Mouse (Mus musculus) granulocyte monocyte progenitor cell, adult 5-6 weeks (primary cell): ENCODE results near the gene Bcar3. TPM values are rescaled to one million over a fixed set of nuclear protein-coding genes. Genes with fewer than 3 reads are reported as not detected.

Experiments
- ATAC-seq: replicated peaks from 2 replicates; pipeline ENCODE4 v1.8.0; 2016; ENCODE audit warnings: mild to moderate bottlenecking, moderate TSS enrichment, inconsistent platforms; ENCODE audit not compliant: poor library complexity, severe bottlenecking
- total RNA-seq, 2 experiments: library from RNA; stranded (forward) in 1 of 2; stranded (reverse) in 1 of 2; fragments of 200-712, 200-1000 nt in 1 of 2; fragments of >200 nt in 1 of 2; fragmentation: Nextera tagmentation in 1 of 2; gene quantifications; 2 replicates each; pipeline ENCODE4 v1.2.3; 2014 to 2017

The Bcar3 gene
- total RNA-seq, 2 experiments from 2014 or later: 0.77 TPM; not detected in 1

DNA sequence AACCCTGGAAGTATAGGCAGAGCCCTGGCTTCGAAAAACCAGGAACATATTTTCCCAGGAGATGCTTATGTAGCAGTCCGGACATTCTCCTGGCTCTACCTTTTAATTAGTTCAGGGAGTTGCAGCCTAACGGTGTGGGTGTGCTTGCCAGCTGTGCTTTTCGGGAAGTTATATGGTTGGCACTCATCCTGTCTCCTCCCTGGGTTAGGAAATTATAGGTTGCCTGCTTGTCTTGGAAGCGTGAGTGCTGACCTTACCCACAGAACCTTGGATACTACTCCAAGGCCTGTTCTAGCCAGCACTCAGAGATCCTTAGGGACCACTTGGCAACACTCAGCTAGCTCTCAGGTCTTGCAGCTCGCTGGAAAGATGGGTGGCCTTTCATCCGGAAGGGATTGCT, 40.0 kb downstream of the Bcar3 start:
- ATAC-seq: peak; percentile 45

DNA sequence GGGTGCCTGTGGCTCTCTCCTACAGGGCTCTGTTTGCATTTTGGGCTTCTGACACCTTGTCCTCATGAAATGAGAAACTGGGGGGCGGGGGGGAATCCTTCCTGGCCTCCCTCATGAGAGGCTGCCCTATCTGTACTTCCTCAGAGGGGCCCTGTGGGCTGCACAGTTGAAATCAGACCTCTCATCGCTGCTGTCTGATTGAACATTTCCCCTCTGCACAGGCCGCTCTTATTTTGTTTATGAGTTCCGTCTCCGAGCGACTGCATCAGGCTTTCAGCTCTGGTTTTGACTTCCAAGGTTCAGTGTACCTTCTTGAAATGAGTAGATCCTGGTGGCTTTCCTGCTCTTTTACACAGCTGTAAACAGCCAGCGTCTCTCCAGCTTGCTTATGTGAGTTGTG, 40.4 kb downstream of the Bcar3 start:
- ATAC-seq: peak; percentile 53

DNA sequence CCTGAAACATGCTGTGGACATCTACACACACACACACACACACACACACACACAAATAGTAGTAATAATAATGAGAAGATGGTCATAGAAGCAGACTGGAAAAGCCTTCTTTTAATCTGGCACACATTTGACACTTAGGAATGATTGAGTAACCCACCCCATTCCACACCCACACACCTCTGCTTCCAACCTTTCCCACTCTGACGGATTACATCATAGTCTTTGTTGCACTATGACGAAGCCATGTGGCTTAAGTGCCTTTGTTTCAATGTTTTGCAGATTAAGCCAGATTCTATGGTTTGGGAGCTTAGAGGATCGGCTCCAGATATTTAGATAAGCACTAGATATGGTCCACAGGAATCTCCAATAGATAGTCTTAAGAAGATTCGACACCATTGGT, 42.1 kb downstream of the Bcar3 start:
- no peak for ATAC-seq

DNA sequence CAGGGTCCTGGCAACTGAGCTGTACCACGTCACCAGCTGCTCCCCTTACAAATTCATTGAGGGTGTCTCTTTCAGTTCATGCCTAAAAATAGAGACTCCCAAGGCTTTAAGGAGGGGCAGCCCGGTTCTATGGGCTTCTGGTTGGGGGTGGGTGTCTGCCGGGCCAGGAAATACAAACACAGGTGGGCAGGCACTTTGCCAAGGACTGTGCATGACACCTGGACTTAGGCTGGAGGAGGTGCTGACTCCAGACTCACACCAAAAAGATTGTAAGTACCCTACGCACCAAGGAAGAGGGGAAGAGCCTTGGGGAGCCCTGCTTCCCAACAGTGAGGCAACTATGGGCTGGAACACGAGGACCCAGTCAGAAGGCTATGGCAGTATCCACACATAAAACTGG, 44.1 kb downstream of the Bcar3 start:
- ATAC-seq: no peak

DNA sequence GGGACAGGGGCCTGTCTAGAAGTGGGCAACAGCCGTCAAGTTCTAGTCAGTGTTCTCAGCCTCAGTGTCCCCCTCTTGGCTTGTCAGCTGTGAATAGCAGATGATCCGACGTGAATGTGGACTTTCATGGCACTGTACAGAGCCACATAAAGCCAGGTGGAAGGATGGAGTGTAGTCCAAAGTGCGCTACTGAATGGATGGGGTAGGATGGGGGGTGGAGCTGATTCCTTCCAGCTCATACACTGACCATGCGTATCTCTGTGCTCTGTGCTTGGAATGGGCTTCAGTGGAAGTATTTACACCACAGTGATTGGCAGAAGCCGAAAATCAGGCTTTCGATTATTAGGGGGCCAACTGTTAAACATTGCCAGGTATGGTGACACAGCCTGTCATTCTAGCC, 45.0 kb downstream of the Bcar3 start:
- ATAC-seq: no peak

DNA sequence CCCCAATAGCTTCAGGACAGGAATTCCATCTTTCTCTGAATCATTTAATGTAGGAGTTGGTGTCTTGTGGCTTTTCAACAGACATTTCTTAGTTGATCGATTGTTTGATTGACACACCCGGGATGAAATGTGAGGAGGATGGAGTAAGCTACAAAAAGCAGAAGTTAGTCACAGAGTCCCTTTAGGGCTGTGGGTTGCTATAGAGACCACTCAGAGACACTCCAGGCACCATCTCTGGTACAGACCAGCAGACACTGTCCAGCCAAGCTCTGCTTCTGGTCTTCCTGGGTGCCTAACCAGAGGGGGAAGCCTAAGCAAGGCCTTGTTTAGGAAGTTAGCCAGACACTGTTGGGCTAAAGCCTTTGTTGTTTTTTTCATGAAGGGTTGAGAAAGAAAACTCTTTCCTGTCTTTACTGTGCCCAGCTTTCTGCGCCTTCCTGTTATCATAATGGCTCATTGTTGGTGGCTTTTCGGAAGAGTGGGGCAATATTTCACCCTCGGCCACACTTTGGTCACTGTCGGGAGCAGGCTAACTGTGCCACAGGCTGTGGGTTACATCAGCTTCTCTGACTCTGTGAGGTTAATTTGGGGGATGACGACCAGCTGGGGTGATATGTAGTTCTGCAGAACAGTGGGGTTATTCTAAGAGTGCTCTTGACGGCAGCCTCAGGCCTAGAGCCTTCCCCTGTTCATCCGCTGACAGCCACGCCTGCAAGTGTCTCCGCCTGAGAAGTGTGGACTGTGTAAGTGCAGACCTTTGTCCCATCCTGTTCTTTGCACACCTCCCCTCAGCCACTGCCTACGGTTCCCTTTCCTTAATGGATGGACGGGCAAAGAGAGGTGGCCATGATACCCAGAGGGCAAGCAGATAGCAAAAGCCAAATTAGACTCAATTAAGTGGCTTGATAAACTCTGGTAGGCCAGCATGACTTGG, 46.5 kb downstream of the Bcar3 start:
- peak; percentile 96 for ATAC-seq

DNA sequence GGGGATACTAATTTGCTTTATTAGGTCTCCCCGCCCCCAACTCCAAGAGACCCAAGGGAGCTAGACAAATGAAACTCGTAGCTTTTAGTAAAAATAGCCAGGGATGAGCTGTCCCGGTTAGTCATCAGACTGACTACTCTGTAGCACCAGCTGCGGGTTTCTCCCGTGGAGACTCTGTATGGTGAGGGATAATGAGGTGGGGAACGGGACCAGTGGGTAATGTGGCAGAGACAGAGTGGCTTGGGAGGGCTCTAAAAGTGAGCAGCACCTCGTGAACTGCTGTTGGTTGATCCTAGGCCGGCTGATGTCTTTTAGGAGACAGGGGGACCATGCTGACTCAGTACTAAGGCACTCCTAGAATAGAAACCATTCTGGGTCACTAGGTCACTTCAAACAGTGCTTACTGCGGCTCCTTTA, 49.5 kb downstream of the Bcar3 start:
- ATAC-seq: no peak

DNA sequence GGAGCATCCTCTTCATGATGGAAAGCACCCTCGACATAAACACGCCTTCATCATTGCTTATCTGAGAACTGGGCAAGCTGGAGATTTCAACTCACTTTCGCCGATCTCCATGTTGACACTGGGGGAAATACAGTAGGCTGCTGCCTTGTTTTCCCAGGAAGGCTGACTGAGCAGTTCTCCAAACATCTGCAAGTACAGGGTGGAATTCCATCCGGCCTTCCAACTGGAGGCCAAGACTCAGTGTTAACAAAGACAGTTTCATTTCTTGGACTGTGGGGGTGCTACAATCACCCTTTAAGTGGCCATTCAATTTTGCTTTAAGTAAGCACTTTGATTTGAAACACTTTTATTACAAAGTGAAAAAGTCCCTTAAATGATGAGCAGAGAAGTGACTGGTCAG, 50.4 kb downstream of the Bcar3 start:
- no peak for ATAC-seq

DNA sequence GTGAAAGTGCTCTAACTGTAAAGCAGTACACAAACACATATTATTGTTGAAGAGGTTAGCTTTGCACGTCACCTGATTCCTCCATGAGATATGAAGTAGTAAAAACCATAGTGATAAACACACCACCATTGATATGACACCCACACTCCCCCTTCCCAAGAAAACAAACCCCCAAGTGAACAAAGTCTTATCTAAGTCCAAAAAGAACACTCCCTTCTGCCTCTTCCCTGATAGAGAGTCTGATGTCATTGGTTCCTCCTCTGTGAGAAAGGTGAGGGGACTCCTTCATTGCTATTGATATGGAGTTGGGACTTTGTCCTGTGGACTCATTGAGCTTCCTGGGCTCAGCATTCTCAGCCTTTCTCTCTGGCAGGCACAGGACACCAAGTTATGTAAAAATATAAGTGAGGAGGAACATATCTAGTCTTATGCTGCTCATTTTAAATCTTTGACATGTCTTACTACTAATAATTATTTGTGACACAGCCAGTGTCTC, 52.1 kb downstream of the Bcar3 start:
- ATAC-seq: no peak

DNA sequence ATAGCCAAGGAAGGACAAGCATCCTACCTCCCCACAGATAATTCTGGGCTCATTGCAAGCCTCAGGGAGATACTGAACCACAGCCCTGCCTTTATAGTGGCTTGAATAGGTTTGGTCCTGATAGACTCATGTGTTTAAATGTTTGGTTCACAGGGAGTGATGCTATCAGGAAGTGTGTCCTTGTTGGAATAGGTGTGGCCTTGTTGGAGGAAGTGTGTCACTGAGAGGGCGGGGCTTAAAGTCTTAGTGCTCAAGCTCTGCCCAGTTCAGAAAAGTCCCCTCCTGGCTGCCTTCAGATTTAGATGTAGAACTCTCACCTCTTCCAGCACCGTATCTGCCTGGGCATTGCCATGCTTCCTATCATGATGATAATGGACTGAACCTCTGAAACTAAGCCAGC, 52.7 kb downstream of the Bcar3 start:
- ATAC-seq: peak; percentile 25; the same call in 1 of the 2 replicates

DNA sequence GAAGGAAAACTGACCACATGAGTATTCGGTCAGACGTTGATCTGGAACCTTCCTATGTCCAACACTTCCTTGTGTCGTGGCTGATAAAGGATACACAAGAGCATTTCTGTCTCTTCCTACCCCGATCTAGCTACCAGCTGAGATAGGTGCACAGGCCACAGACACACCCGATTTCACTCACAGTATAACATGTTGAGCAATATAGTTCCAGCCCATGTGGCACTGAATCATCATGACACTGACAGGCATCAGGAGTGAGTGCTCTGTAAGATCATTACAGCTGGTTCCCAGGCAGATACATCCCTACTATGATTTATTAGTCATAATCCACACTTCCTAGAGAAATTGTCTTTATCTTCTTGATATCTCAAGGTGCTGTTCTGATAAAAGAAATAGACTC, 54.7 kb downstream of the Bcar3 start:
- ATAC-seq: peak; percentile 73

DNA sequence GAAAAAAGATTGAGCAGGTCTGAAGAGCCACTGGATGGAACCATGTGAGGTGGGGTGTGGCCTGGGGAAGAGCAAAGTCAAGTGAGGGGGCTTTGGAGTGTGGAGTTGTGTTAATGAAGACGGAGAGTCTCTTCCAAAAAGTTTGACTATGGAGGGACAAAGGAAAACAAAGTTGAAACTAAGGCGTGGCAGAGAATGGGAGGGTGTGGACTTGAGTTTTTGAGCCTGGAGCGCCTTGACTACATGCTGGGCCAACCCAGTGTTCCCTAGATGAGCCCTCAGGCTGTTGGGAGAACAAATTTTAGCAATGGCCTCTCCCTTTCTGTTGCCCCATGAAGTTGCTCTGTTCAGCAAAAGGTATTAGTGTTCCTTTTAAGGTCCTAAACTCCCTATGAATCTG, 58.9 kb downstream of the Bcar3 start:
- no peak for ATAC-seq

DNA sequence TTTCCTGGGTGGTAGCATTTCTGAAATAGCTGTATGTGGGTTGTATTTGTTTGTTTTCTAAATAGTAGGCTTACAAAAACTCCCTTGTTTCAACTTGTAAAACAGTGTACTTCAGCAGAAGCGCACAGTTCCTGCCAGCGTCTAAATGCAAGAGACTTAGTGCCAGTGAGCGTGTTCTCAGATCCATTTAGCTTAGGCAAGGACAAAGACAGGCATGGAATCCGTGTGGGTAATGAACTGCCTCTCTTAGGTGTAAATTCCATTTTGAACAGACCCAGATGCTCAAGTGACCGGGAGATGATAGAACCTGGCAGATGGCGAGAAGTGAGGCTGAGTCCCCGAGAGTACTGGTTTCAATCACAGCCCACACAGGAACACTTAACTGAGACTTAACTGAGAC, 65.5 kb downstream of the Bcar3 start:
- ATAC-seq: no peak

DNA sequence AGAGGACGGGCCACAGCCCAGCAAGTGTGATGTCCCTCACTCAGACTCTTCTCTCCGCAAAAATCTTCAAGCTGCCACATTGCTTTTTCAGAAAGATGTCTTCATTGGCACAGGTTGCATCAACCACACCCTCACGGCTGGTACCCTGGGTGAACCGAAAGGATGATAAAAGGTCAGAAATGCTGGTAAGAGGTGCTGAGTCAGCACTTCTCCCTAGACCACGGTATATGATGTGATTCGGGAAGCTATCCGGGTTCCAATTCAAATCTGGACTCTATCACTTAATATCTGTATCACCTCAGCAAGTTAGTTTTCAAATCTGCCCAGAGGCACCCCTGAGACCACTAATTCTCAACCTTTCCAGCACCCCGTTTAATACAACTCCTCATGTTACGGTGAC, 66.0 kb downstream of the Bcar3 start:
- no peak for ATAC-seq

DNA sequence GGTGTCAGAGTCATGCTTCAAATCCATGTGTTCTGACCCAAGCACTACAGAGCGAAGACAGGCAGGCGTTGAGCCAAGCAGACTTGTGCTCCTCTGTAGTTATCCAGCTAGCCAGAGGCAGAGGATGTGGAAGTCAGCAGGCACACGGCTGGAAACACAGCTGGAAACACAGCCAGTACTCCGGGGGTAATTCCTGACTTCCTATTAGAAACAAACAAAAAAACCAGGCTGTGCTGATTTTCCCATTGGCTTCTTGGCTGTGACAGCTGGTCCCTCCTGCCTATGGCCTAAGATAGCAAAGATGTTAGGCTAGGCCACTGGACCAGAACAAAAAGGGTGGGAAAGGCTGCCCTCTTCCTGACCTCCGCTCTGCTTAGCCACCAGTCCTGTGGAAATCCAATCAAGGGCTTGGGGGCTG, 66.8 kb downstream of the Bcar3 start:
- ATAC-seq: no peak

DNA sequence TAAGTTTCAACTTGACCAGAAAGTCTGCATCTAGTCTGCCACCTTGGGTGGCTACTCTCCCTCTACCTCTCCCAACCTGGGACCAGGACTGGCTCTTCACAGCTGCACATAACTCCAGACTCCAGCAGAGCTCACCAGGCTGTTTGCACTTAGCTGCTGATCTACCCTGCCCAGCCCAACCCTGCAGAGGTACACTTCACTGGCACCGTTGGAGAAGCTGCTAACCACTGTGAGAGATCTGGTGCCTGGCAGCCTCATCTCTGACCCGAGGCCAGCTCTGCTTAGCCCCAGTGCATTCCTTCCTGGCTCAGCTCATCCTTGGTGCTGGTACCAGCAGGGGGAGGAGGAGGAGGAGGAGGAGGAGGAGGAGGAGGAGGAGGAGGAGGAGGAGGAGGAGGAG, 68.8 kb downstream of the Bcar3 start:
- no peak for ATAC-seq

DNA sequence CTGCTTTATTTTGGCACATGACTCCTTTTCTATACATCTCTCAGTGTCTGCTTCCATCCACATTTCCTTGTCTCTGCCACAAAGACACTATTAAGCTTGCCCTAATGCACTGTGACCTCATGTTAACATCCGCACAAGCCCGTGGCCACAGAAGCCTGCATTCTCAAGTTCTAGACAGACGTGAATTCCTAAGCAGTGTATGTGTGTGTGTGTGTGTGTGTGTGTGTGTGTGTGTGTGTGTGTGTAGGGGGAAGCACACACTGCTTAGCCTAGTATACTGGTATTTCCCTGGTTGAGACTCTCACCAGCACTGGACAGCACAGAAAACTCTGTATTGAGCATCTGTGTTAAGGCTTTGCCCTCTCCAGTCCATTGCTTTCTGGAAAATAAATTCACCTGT, 70.6 kb downstream of the Bcar3 start:
- ATAC-seq: no peak

DNA sequence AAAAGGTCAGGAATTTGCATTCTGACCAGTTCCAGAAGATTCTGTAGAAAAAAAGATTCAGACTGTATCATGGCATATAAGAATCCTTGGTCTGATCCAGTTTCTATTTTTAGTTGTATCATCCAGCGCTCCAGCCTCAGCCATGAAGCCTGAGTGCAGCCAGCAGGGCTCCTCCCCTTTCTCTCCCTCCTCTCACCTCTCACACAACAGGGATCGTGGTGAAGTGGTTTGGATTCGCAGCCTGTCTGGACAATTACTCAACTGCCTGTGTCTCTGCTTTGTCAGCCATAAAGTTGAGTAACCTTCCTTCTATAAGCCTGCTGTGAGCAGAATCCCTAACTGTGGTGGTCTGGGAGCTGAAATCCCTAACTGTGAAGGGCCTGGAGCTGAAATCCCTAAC, 71.4 kb downstream of the Bcar3 start:
- peak; percentile 81 for ATAC-seq

DNA sequence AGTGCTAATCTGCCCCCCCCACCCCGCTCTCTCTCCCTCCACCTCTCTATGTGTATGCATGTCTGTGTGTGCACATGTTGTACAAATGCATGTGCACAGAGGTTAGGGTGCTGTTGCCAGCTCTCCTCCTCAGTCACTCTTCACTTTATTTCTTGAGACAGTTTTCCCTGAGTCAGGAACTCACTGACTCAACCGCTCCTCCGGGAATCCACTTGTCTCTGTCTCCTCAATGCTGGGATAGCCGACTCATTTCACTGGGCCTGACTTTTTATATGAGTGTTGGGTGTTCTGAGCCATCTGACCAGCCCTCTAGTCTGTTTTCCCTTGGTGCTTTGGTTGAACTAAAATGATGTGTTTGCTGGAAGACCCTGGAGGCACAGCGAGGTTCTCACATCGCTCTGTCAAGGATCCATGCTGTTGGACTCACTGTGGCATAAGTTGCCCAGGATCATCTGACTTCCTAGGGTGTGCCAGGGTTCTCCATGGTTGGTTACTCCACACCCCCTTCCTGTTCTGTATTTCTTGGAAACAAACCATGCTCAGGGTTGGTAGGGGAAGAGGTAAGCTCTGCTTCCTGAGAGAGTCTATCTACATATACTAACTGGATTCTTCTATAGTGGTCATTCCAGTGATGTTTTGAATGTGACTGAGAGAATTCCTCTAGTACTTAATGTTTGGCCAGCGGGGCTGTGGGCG, 77.9 kb downstream of the Bcar3 start:
- ATAC-seq: peak; percentile 62

DNA sequence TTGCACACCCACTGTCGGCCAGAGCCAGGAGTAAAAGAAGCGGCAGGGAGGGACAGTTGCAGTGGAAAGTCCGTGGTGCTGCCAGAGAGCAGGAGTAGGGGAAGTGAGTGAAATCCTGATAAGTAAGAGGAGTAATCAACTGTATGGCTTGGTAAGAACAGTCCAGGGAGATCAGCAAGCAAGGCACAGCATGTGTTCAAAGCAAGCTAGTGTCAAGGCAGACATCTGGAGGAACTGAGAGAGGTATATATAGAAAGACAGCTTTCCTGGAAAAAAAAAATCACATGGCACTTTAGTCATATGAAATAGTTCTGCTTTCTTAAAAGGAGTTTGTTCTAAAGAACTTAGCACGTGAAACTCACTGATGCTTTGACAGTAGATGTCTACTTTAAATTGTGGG, 78.7 kb downstream of the Bcar3 start:
- ATAC-seq: peak; percentile 72

DNA sequence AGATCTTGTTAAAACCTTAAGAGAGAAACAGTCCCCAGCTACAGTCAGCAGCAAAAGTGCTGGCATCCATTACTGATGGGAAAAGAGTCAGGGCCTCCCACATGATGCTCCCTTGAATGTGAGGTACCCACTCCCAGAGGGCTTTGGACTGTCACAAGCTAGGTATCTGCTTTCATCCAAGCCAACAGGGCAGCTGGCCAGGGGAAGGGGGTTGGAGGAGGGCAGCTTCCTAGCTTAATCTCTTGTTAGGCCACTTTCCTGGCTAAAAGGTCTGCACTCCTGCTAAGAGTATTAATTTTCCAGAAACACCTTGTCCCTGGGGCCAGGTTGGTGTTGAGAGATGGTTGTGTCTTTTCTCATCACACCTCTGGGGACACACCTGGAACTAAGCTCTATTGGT, 82.1 kb downstream of the Bcar3 start:
- no peak for ATAC-seq
